Mouse (Mus musculus) midbrain, embryonic 12.5 days (tissue): ENCODE measurements around the gene Ecm1. TPM values are rescaled to one million over a fixed set of nuclear protein-coding genes. Genes with fewer than 3 reads are reported as not detected.
"Not testable (repeated sequence)": the region's sequence is repeated elsewhere in the genome, so short reads cannot be mapped to it uniquely, and the experiment has no call there.

Experiments
- ATAC-seq: fragments of 200-750 bp; cut with Nextera tagmentation; 2 replicates; pipeline ENCODE4 v1.8.0; 2017; ENCODE audit warnings: low read depth, moderate TSS enrichment, moderate library complexity; ENCODE audit not compliant: low FRiP score
- H3K27ac ChIP-seq: fragments of 300-500 bp; sonication (generic); replicated peaks from 2 replicates; pipeline ENCODE4 v1.5.1; 2016; ENCODE audit warnings: mild to moderate bottlenecking
- H3K27me3 ChIP-seq: fragments of 300-500 bp; sonication (generic); 2 replicates; pipeline ENCODE4 v1.6.1; 2016; ENCODE audit warnings: mild to moderate bottlenecking
- H3K36me3 ChIP-seq: fragments of 300-500 bp; sonication (generic); 2 replicates; pipeline ENCODE4 v1.6.1; 2016
- H3K4me1 ChIP-seq: fragments of 300-500 bp; sonication (generic); 2 replicates; pipeline ENCODE4 v1.6.1; 2016
- H3K4me2 ChIP-seq: fragments of 300-500 bp; sonication (generic); replicated peaks from 2 replicates; pipeline ENCODE4 v1.6.1; 2016; ENCODE audit warnings: mild to moderate bottlenecking, moderate library complexity
- H3K4me3 ChIP-seq: fragments of 300-500 bp; sonication (generic); 2 replicates; pipeline ENCODE4 v1.5.1; 2016; ENCODE audit warnings: mild to moderate bottlenecking
- H3K9ac ChIP-seq: fragments of 300-500 bp; sonication (generic); replicated peaks from 2 replicates; pipeline ENCODE4 v1.6.1; 2016; ENCODE audit warnings: mild to moderate bottlenecking, moderate library complexity
- H3K9me3 ChIP-seq: fragments of 300-500 bp; sonication (generic); 2 replicates; pipeline ENCODE4 v1.6.1; 2016; ENCODE audit warnings: mild to moderate bottlenecking
- WGBS: fragments of 180-500 bp; shearing (Covaris S2); methylation state at CpG from one replicate; pipeline ENCODE4 v1.1.7; 2016; 5-methylcytosine and 5-hydroxymethylcytosine counted together
- polyA plus RNA-seq: library from polyadenylated mRNA; unstranded; fragments of >200 nt; fragmentation: Nextera tagmentation; extraction: Ambion mirVana; gene quantifications from 2 replicates; pipeline ENCODE4 v1.2.1, GENCODE M21; 2016

Gene Ecm1
- polyA plus RNA-seq, 1 experiment from 2014 or later, result 14.2 TPM

GRCm38 (mm10) chr3:95698286-95698685, 41.1 kb downstream of the Ecm1 start:
- Histone ChIP-seq H3K9ac (no peak overlapping the region), H3K4me3 (no peak overlapping the region), H3K4me2 (no peak overlapping the region), H3K27ac (no peak overlapping the region), H3K9me3 (no peaks in the 10 kb centered on the region), H3K27me3 (no peaks in the 10 kb centered on the region), H3K4me1 (peaks cover 21% of the 10 kb centered on the region), H3K36me3 (no peaks in the 10 kb centered on the region)
- ATAC-seq, result no peak
- 93% methylated on average over 4 of the region's 4 CpGs for WGBS

GRCm38 (mm10) chr3:95696360-95696759, 43.0 kb downstream of the Ecm1 start:
- no peak overlapping the region for H3K4me2 ChIP-seq
- H3K4me3 ChIP-seq, result no peak overlapping the region
- peaks cover 11% of the 10 kb centered on the region; the same call in 1 of the 2 replicates for H3K4me1 ChIP-seq
- H3K27me3 ChIP-seq, result no peaks in the 10 kb centered on the region
- no peak overlapping the region for H3K9ac ChIP-seq
- no peaks in the 10 kb centered on the region for H3K9me3 ChIP-seq
- H3K27ac ChIP-seq, result no peak overlapping the region
- H3K36me3 ChIP-seq, result no peaks in the 10 kb centered on the region
- no peak for ATAC-seq
- 38% methylated on average over 7 of the region's 7 CpGs for WGBS

- H3K9me3 ChIP-seq, result no peaks in the 10 kb centered on the region
- no peak for ATAC-seq
- H3K4me2 ChIP-seq, result no peak overlapping the region
- H3K9ac ChIP-seq, result no peak overlapping the region
- H3K27me3 ChIP-seq, result no peaks in the 10 kb centered on the region
- H3K27ac ChIP-seq, result no peak overlapping the region
- H3K4me1 ChIP-seq, result peaks cover 11% of the 10 kb centered on the region; the same call in 1 of the 2 replicates
- H3K4me3 ChIP-seq, result no peak overlapping the region
- 46% methylated on average over 3 of the region's 3 CpGs for WGBS
- no peaks in the 10 kb centered on the region for H3K36me3 ChIP-seq
Measured at GRCm38 (mm10) chr3:95695796-95696195, 43.6 kb downstream of the Ecm1 start.

GRCm38 (mm10) chr3:95694808-95695703, 44.3 kb downstream of the Ecm1 start:
- Histone ChIP-seq H3K4me2 (no peak overlapping the region), H3K9ac (no peak overlapping the region), H3K4me1 (peaks cover 11% of the 10 kb centered on the region; the same call in 1 of the 2 replicates), H3K27ac (no peak overlapping the region), H3K36me3 (no peaks in the 10 kb centered on the region), H3K27me3 (no peaks in the 10 kb centered on the region), H3K4me3 (no peak overlapping the region), H3K9me3 (no peaks in the 10 kb centered on the region)
- 94% methylated on average over 11 of the region's 11 CpGs for WGBS
- ATAC-seq, result no peak

GRCm38 (mm10) chr3:95693821-95694807, 45.3 kb downstream of the Ecm1 start:
- no peak overlapping the region for H3K4me2 ChIP-seq
- no peaks in the 10 kb centered on the region for H3K9me3 ChIP-seq
- no peak for ATAC-seq
- H3K27me3 ChIP-seq, result no peaks in the 10 kb centered on the region
- H3K4me3 ChIP-seq, result no peak overlapping the region
- H3K9ac ChIP-seq, result no peak overlapping the region
- 68% methylated on average over 11 of the region's 11 CpGs for WGBS
- H3K4me1 ChIP-seq, result peaks cover 17% of the 10 kb centered on the region; the same call in 1 of the 2 replicates
- H3K27ac ChIP-seq, result no peak overlapping the region
- H3K36me3 ChIP-seq, result no peaks in the 10 kb centered on the region

GRCm38 (mm10) chr3:95692677-95693076, 46.7 kb downstream of the Ecm1 start:
- H3K27ac ChIP-seq, result no peak overlapping the region
- no peak for ATAC-seq
- H3K4me1 ChIP-seq, result peaks cover 22% of the 10 kb centered on the region
- H3K4me2 ChIP-seq, result no peak overlapping the region
- H3K4me3 ChIP-seq, result no peak overlapping the region
- 86% methylated on average over 6 of the region's 6 CpGs for WGBS
- peaks cover 1% of the 10 kb centered on the region; the same call in 1 of the 2 replicates for H3K27me3 ChIP-seq
- no peak overlapping the region for H3K9ac ChIP-seq
- H3K9me3 ChIP-seq, result no peaks in the 10 kb centered on the region
- no peaks in the 10 kb centered on the region for H3K36me3 ChIP-seq

- WGBS, result 96% methylated on average over 2 of the region's 2 CpGs
Measured at GRCm38 (mm10) chr3:95690552-95690951, 48.8 kb downstream of the Ecm1 start.

GRCm38 (mm10) chr3:95689940-95690339, 49.4 kb downstream of the Ecm1 start:
- Histone ChIP-seq H3K27me3 (peaks cover 26% of the 10 kb centered on the region), H3K4me3 (no peak overlapping the region), H3K27ac (no peak overlapping the region), H3K4me2 (no peak overlapping the region), H3K9ac (no peak overlapping the region), H3K9me3 (no peaks in the 10 kb centered on the region), H3K4me1 (peaks cover 21% of the 10 kb centered on the region), H3K36me3 (no peaks in the 10 kb centered on the region)
- no peak for ATAC-seq
- 44% methylated on average over 2 of the region's 2 CpGs for WGBS

More at GRCm38 (mm10) chr3:95690552-95690951, 48.8 kb downstream of the Ecm1 start:
- not testable (repeated sequence) for H3K27ac ChIP-seq, ATAC-seq, H3K4me3 ChIP-seq, H3K4me2 ChIP-seq, H3K36me3 ChIP-seq, H3K9ac ChIP-seq, H3K9me3 ChIP-seq
- Histone ChIP-seq H3K27me3 (peaks cover 22% of the 10 kb centered on the region), H3K4me1 (peaks cover 23% of the 10 kb centered on the region)

- Histone ChIP-seq H3K4me3 (no peak overlapping the region), H3K36me3 (no peaks in the 10 kb centered on the region), H3K9me3 (no peaks in the 10 kb centered on the region), H3K9ac (no peak overlapping the region), H3K4me1 (peaks cover 21% of the 10 kb centered on the region), H3K27me3 (peaks cover 26% of the 10 kb centered on the region), H3K4me2 (no peak overlapping the region), H3K27ac (no peak overlapping the region)
- ATAC-seq, result no peak
- 37% methylated on average over 11 of the region's 11 CpGs for WGBS
Measured at GRCm38 (mm10) chr3:95689171-95689915, 50.0 kb downstream of the Ecm1 start.

GRCm38 (mm10) chr3:95687524-95688421, 51.6 kb downstream of the Ecm1 start, which contains the start of gene Adamtsl4:
Gene Adamtsl4, minus strand, starts transcription at chr3:95687917.
- peak within 1 kb of the TSS; percentile 40 for H3K4me3 ChIP-seq
- peak; percentile 67 for ATAC-seq
- peak within 1 kb of the TSS; percentile 62 for H3K4me2 ChIP-seq
- no peak within 1 kb of the TSS for H3K27ac ChIP-seq
- no peaks in the 10 kb centered on the region for H3K9me3 ChIP-seq
- WGBS, result 5% methylated on average over 50 of the region's 50 CpGs
- H3K27me3 ChIP-seq, result peaks cover 26% of the 10 kb centered on the region
- peaks cover 21% of the 10 kb centered on the region for H3K4me1 ChIP-seq
- no peaks in the 10 kb centered on the region for H3K36me3 ChIP-seq
- H3K9ac ChIP-seq, result peak within 1 kb of the TSS; percentile 37; the same call in 1 of the 2 replicates
